Mouse (Mus musculus): ENCODE data around the gene Sh2b3. TPM values are rescaled to one million over a fixed set of nuclear protein-coding genes. Genes with fewer than 3 reads are reported as not detected.

Gene Sh2b3
- polyA plus RNA-seq, 1 experiment: 88.1 TPM

DNA sequence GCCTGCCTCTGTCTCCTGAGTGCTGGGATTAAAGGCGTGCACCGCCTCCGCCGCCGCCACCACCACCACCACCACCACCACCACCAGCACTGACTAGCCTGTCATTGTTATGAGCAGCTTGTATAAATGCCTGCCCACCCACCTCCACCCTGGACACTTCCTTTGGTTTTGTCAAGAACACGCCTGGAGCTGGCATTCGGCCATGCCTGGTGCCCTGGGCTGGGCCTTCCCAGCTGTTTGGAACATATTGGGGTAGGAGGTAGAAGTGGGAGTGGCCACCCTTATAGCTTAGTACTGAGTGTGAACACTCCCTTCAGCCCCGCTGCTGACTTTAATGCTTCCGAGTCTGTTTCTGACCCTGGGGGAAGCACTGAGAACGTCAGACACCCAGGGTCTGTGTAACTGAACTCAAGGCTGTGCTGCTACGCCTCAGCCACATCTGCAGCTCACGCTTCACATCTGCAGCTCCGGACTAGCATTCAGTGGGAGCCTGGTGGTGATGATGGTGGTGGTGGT lies 34.1 kb upstream of the Sh2b3 start:
- no peaks in the 10 kb centered on the region for H3K27me3 ChIP-seq (ENCODE audit: control insufficient read depth, insufficient read depth, low read length)
- TF ChIP-seq POLR2A (IDR thresholded peaks at IDR 0.05; ENCODE audit: low read depth, low read length) (no peak), CTCF (IDR thresholded peaks at IDR 0.05; ENCODE audit: extremely low read depth, insufficient read length, insufficient replicate concordance, low read depth, low read length) (no peak)
- no peak overlapping the region for H3K4me3 ChIP-seq (ENCODE audit: low read depth, low read length)
- H3K36me3 ChIP-seq (ENCODE audit: control insufficient read depth, insufficient read depth, low read length): no peaks in the 10 kb centered on the region
- peak overlapping the region; percentile 31; the same call in 1 of the 2 replicates for H3K27ac ChIP-seq (ENCODE audit: insufficient read depth, low read depth, low read length)
- whole genome bisulfite sequencing: 71% methylated on average over 13 of the region's 13 CpGs
- peaks cover 11% of the 10 kb centered on the region for H3K4me1 ChIP-seq (ENCODE audit: control insufficient read depth, insufficient read depth, insufficient read length, low read length)

DNA sequence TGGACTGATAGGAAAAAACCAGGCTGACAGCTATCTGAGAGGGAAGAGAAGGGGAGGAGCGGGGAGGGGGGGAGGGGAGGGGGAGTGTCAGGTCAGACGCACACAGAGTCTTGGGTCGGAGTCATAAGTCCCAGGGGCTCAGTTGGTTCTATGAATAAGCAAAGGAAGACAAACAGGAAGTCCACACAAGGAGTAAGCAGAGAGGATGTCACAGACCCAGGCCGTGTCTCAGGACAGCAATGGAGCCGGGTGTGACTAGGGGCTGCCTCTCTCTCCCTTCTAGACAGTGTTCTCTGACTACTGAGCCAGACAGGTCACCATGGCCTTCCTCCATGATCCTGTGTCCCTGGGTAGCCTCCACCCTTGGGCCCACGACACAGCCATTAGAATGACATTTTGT lies 33.4 kb upstream of the Sh2b3 start:
- Histone ChIP-seq H3K4me3 (ENCODE audit: low read depth, low read length) (no peak overlapping the region), H3K27ac (ENCODE audit: insufficient read depth, low read depth, low read length) (peak overlapping the region; percentile 93), H3K4me1 (ENCODE audit: control insufficient read depth, insufficient read depth, insufficient read length, low read length) (peaks cover 11% of the 10 kb centered on the region), H3K36me3 (ENCODE audit: control insufficient read depth, insufficient read depth, low read length) (no peaks in the 10 kb centered on the region), H3K27me3 (ENCODE audit: control insufficient read depth, insufficient read depth, low read length) (no peaks in the 10 kb centered on the region)
- TF ChIP-seq CTCF (IDR thresholded peaks at IDR 0.05; ENCODE audit: extremely low read depth, insufficient read length, insufficient replicate concordance, low read depth, low read length) (no peak), POLR2A (IDR thresholded peaks at IDR 0.05; ENCODE audit: low read depth, low read length) (no peak)
- WGBS: 42% methylated on average over 6 of the region's 6 CpGs

DNA sequence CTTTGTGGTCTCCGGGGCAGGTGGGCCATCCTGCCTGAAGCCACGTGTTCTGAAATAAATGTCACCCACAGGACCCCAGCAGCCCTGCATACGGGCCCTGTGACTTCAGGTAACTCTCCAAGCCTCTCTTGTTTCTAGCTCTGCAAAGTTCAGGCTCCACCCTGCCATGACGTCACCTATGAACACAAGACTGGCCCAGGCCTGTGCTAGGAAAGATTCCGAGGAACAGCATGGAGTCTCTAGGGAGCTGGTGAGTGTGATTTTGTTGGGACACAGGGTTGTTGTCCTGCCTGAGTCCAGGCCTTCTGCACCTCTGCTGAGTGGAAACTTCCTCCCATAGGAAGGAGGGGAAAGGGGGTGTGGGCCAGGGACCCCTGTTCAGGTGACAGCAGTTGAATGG lies 30.5 kb upstream of the Sh2b3 start:
- Histone ChIP-seq H3K4me1 (ENCODE audit: control insufficient read depth, insufficient read depth, insufficient read length, low read length) (peaks cover 13% of the 10 kb centered on the region), H3K36me3 (ENCODE audit: control insufficient read depth, insufficient read depth, low read length) (no peaks in the 10 kb centered on the region), H3K27me3 (ENCODE audit: control insufficient read depth, insufficient read depth, low read length) (no peaks in the 10 kb centered on the region), H3K27ac (ENCODE audit: insufficient read depth, low read depth, low read length) (no peak overlapping the region), H3K4me3 (ENCODE audit: low read depth, low read length) (no peak overlapping the region)
- WGBS: 59% methylated on average over 5 of the region's 5 CpGs
- TF ChIP-seq POLR2A (IDR thresholded peaks at IDR 0.05; ENCODE audit: low read depth, low read length): no peak
- TF ChIP-seq CTCF (IDR thresholded peaks at IDR 0.05; ENCODE audit: extremely low read depth, insufficient read length, insufficient replicate concordance, low read depth, low read length): no peak

DNA sequence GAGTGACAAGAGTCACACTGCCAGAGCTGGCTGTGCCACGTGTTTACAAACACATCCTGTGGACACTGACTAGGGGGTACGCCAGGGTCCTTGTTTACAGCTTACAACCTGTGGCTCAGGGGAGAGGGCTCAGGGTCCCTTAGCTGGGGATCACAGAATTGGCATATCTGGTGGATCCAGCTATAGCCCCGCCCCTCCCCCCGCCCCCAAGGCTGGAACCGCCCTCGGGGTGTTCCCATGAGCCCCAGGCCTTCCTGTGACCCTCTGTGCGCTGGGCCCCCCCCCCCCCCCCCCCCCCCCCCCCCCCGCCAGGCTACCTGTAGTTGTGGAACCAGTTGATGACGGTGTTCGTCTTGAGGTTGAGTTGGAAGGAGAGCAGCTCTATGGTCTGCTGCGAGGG lies 26.9 kb upstream of the Sh2b3 start:
- 25% methylated on average over 11 of the region's 11 CpGs for WGBS
- Histone ChIP-seq H3K27me3 (ENCODE audit: control insufficient read depth, insufficient read depth, low read length) (no peaks in the 10 kb centered on the region), H3K36me3 (ENCODE audit: control insufficient read depth, insufficient read depth, low read length) (no peaks in the 10 kb centered on the region), H3K4me1 (ENCODE audit: control insufficient read depth, insufficient read depth, insufficient read length, low read length) (peaks cover 17% of the 10 kb centered on the region), H3K27ac (ENCODE audit: insufficient read depth, low read depth, low read length) (no peak overlapping the region), H3K4me3 (ENCODE audit: low read depth, low read length) (no peak overlapping the region)
- TF ChIP-seq CTCF (IDR thresholded peaks at IDR 0.05; ENCODE audit: extremely low read depth, insufficient read length, insufficient replicate concordance, low read depth, low read length): no peak
- no peak for TF ChIP-seq POLR2A (IDR thresholded peaks at IDR 0.05; ENCODE audit: low read depth, low read length)

DNA sequence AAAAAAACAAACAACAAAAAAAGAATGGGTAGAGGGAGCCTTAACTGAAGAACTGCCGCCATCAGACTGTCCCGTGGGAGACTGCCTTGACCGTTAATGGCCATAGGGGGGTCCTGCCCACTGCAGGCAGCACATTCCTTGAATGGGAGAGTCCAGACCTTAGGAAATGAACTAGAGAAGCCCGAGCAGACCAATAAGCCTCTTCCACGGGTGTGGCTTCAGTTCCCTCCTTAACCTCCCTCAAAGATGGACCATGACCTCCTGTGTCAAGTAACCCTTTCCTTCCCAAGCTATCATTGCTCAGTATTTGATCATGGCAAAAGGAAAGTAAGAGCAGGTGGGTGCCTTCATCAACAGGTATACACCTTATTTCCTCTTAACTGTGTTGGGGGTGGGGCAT lies 24.5 kb upstream of the Sh2b3 start:
- Histone ChIP-seq H3K36me3 (ENCODE audit: control insufficient read depth, insufficient read depth, low read length) (no peaks in the 10 kb centered on the region), H3K4me1 (ENCODE audit: control insufficient read depth, insufficient read depth, insufficient read length, low read length) (peaks cover 27% of the 10 kb centered on the region), H3K27me3 (ENCODE audit: control insufficient read depth, insufficient read depth, low read length) (no peaks in the 10 kb centered on the region), H3K4me3 (ENCODE audit: low read depth, low read length) (no peak overlapping the region; the same call in 1 of the 2 replicates), H3K27ac (ENCODE audit: insufficient read depth, low read depth, low read length) (peak overlapping the region; percentile 50; the same call in 1 of the 2 replicates)
- TF ChIP-seq CTCF (IDR thresholded peaks at IDR 0.05; ENCODE audit: extremely low read depth, insufficient read length, insufficient replicate concordance, low read depth, low read length): no peak
- TF ChIP-seq POLR2A (IDR thresholded peaks at IDR 0.05; ENCODE audit: low read depth, low read length): no peak
- 24% methylated on average over 5 of the region's 5 CpGs for WGBS

DNA sequence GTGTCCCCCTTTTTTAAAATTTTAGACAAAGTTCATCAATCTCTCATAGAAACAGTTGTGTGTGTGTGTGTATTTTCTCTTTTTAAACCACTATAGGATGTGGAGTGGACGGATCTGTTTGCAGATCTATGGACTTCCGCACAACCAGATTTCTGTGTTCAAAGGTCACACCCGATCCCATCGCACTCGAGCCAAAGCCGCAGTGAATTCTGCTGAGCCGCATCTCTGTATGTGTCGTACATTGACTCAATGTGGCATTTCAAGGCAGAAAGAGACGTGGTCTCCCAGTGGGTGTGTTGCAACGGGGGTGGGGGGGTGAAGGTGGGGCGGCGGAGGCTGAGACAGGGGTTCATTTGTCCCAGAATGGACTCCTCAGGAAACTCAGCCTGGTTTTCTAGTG lies 21.0 kb upstream of the Sh2b3 start:
- TF ChIP-seq POLR2A (IDR thresholded peaks at IDR 0.05; ENCODE audit: low read depth, low read length) (no peak), CTCF (IDR thresholded peaks at IDR 0.05; ENCODE audit: extremely low read depth, insufficient read length, insufficient replicate concordance, low read depth, low read length) (no peak)
- 29% methylated on average over 12 of the region's 12 CpGs for WGBS
- Histone ChIP-seq H3K4me3 (ENCODE audit: low read depth, low read length) (peak overlapping the region; percentile 31), H3K27me3 (ENCODE audit: control insufficient read depth, insufficient read depth, low read length) (no peaks in the 10 kb centered on the region), H3K36me3 (ENCODE audit: control insufficient read depth, insufficient read depth, low read length) (peaks cover 9% of the 10 kb centered on the region), H3K4me1 (ENCODE audit: control insufficient read depth, insufficient read depth, insufficient read length, low read length) (peaks cover 56% of the 10 kb centered on the region), H3K27ac (ENCODE audit: insufficient read depth, low read depth, low read length) (peak overlapping the region; percentile 44; the same call in 1 of the 2 replicates)

DNA sequence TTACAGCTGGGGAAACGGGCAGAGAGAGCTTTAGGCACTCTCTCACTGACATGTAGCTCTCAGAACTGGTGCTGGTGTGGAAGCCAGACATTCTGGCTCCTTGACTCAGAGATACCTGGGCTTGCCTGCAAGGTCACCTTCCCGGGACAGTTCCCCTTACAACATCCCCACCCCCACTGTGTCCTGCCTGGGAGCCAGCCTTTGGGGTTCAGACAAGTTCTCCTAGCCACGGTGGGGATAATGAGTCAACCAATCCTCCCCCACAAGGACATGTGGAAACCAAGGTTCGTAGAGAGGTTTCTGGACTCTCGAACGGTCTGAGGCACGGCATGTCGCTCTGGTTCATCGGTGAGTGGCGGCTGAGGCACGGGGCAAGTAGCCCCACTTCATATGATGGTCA lies 19.3 kb upstream of the Sh2b3 start:
- peaks cover 69% of the 10 kb centered on the region for H3K4me1 ChIP-seq (ENCODE audit: control insufficient read depth, insufficient read depth, insufficient read length, low read length)
- no peak overlapping the region for H3K4me3 ChIP-seq (ENCODE audit: low read depth, low read length)
- peaks cover 26% of the 10 kb centered on the region for H3K36me3 ChIP-seq (ENCODE audit: control insufficient read depth, insufficient read depth, low read length)
- no peaks in the 10 kb centered on the region for H3K27me3 ChIP-seq (ENCODE audit: control insufficient read depth, insufficient read depth, low read length)
- peak overlapping the region; percentile 86 for H3K27ac ChIP-seq (ENCODE audit: insufficient read depth, low read depth, low read length)
- TF ChIP-seq CTCF (IDR thresholded peaks at IDR 0.05; ENCODE audit: extremely low read depth, insufficient read length, insufficient replicate concordance, low read depth, low read length): no peak
- TF ChIP-seq POLR2A (IDR thresholded peaks at IDR 0.05; ENCODE audit: low read depth, low read length): no peak
- 75% methylated on average over 11 of the region's 11 CpGs for WGBS

Measured in small intestine, adult 2 months (tissue).